Mouse (Mus musculus): ENCODE data around the gene Acp1.

The Acp1 gene

DNA sequence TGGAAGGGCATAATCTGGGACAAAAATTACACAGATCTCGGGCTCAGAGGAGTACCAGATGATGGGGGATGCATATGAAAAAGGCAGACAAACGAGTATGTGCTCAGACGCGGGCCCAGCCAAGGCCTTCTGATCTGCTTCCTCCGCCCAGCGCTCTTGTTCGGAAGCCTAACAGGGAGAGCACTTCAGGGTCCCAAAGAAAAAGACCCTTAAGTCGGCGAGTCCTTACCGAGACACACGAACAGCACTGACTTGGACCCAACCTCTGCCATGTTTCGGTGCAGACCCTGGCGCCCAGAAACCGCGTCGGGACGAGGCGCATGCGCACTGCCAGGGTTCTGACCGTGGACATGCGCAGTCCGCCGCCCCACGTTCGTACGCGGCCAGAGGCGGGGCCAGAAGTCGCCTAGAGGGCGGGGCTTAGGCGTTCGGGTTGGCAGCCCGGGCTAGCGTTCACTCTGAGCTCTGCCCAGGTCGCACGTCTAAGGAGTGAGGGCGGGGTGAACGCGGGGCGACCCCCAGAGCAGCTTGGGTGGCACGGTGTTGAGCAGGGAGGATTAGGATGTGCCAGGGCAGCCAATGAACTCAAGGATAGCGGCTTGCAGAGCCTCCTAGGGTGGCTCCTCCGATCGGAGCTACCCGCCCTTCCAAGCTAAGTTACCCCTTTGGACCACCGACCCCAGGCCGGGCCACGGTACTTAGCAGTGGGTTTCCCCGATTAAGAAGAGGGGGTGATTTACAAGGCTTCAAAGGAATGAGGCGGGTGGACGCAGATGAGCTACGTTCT lies at the start of gene Acp1, which contains the start of gene Sh3yl1:
Gene Acp1, minus strand, starts transcription at position 329 of the 787 bp plus-strand sequence.
Gene Sh3yl1, plus strand, starts transcription at position 408 of the 787 bp plus-strand sequence.
- DNase-seq (ENCODE audit: low read depth), result peak; percentile 70

DNA sequence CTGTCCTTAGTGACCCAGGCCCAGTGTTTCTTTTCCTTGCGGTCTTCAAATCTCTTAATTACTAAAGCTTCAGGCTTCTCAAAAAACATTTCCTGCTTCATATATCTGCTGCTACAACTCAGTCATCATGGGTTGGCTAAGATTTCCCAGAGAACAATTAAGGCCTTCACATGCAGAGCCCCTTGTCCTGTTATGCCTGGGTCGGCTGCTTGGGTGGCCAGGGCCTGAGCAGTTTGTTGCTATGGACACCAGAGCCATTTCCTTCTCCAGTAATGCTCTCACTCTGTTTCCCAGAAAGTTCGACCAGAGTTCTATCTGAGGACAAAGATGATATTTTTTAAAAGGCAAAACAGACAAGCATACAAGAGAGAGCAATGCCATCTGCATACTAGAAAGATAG lies 32.8 kb upstream of the Acp1 start:
- no peak for DNase-seq (ENCODE audit: low read depth)

DNA sequence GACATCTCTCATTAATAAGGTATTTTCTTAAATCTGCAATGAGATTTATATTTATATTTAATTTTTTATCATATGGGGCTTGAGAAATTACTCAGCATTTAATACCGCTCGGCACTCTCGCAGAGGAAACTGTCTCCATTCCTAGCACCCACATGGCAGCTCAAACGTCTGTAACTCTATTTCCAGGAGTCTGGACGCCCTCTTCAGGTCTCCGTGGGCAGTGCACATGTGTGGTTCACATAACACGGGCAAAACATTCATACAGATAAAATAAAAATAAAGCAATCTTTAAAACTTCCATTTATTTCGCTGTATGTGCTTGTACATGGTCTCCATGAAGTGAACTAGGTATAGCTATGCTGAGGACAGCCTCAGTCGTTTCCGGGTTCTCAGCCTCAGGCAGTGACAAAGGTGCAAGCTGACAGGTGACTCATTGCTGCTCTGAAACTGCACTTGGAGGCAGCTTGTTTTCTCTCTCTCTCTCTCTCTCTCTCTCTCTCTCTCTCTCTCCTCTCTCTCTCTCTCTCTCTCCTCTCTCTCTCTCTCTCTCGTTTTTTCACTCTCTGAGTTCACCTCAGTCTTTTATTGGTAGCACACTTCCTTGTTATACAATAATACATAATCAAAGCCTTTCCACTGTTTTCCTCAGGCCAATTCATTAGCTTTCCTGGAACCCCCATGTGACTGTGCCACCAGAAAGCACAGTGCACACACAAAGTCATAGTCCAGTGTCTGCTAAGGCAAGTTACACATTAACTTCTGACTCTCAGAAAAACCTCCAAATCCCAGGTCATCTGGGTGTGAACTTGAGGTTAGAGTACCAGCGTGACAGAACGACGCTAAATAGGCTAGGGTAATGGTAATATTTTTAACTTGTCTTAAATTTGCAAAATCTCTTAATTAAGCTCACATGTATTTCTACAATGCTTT lies 31.9 kb upstream of the Acp1 start:
- DNase-seq (ENCODE audit: low read depth), result no peak

DNA sequence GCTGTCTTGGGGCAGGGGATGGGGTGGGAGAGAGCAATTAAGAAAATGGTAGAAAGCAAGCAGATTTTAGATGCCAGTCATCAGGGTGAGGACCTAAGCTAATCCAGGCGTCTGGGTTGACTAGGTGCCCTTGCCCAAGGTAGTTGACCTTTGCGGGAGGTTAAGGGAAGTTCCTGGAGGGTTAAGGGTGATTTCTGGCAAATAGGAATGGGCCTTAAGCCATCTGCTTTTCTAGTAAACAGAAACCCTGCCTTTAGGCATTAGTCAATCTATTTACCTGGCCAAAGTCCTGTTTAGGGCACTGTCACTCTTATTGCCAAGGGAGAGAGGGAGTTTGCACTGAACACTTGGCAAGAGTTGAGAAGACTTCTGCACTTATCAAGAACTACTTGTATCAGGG lies 25.5 kb upstream of the Acp1 start:
- no peak for DNase-seq (ENCODE audit: low read depth)

DNA sequence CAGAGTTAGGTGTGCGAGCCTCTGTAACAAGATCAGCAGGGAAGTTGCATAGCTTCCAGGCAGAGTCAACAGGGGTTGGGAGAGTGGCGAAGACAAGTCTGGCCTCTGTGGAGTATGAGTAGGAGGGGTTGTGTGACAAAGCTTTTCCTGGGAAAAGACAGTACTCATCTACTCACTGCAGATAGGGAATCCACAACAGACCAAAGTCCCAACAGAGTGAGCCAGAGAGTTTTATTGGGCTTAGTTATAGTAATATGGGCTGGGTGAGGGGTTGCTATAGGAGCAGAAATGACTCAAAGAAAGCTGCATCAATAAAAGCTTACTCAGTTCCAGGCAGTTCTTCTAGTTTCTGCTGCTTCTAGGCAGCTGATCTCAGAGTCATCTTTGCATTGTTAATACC lies 21.9 kb upstream of the Acp1 start:
- no peak for DNase-seq (ENCODE audit: low read depth)

DNA sequence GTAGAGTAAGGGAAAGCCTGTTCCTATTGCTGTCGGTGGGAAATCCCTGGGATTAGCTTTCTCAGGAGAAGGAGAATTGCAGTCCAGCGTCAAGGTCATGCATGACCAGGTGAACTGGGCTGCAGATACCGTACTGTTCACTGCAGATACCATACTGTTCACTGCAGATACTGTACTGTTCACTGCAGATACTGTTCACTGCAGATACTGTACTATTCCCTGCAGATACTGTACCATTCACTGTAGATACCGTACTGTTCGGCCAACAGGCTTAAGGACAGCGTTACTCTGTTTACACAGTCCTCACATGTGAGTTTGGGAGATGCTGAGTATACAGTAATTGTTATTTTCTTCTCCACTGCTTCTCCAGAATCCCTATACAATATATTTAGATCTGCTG lies 16.8 kb upstream of the Acp1 start:
- no peak for DNase-seq (ENCODE audit: low read depth)

DNA sequence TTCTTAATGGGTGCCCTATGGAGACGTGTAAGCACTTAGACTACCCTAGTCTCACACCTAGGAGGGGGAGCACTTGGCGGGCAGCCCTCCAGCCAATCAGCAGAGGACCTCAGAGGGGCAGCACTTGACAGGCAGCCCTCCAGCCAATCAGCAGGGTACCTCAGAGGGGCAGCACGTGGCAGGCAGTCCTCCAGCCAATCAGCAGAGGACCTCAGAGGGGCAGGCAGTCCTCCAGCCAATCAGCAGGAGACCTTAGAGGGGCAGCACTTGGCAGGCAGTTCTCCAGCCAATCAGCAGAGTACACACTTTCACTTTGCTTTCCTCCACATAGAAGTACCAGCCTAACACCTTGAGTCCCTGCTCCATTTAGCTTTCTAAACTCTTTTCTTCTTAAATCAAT lies 11.0 kb upstream of the Acp1 start:
- DNase-seq (ENCODE audit: low read depth), result no peak

DNA sequence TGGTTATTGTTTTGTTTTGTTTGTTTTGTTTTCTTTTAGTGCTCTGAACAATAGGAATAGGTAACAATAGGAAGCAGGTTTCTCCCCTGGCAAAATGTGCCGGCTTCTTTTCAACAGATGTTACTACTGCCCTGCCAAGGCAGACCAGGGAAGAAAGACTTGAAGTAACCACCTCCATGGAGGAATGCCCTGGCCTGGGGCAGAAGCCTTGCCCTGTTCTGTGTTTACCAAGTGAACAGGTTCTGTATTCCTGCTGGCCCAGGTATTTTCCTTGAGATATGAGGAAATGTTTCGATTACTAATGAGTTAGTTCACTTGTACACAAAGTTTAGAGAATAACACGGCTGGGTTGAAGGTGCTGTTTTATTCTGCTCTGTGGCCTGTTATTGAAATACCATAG lies 1.5 kb upstream of the Acp1 start:
- DNase-seq (ENCODE audit: low read depth), result no peak

DNA sequence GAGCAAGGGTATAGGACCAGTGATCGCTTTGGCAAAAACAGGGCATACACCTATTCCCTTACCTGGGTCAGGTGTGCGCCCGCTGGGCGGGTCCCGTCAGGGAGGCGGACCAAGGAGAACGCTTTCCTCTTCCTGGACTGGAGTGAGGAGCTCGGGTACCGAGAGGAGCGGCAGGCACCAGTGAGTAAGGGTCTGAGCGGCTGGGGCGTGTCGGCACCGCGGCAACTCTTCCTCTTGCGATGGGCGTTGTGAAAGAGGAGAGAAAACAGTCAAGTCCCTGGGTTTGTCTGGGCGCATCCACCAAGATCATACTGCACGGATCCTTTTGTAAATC lies 626 bp upstream of the Acp1 start:
- DNase-seq (ENCODE audit: low read depth), result no peak

DNA sequence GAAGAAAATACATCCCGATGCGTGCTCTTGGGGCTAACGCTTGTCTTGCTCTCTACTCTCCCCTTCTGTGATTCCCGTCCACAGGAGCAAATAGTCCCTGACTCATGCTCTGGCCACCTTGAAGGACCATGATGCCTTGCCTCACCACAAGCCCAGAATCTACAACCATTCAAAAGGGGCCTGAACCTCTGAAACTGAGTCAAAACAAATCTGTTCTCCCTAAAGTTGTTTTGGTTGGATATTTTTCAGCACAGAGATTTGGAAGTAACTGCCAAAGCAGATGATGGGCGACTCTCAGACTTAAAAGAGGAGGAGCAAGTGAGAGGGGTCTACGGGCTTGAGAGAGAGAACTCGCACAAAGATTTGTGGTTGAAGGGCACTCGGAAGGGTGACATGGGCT lies 529 bp downstream of the Acp1 start:
- peak; percentile 40 for DNase-seq (ENCODE audit: low read depth)

DNA sequence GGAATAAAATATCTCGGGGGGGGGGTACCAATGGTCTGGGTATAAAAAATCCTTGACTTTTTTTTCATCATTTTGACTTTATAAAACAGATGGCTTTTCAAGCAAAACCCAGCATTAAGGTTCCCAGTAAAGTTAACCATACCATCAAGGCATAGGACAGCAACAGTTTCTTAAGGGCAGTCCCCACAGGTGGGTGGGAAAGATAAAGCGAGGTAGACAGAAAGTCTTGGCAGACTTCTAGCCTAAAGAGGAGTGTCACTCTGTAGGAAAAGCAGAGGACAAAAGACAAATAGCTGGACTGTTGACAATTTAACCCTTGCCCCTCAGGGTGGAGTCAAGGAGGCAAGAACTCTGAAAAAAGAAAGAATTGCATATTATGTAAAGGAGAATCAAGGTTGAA lies 1.5 kb downstream of the Acp1 start:
- no peak for DNase-seq (ENCODE audit: low read depth)

DNA sequence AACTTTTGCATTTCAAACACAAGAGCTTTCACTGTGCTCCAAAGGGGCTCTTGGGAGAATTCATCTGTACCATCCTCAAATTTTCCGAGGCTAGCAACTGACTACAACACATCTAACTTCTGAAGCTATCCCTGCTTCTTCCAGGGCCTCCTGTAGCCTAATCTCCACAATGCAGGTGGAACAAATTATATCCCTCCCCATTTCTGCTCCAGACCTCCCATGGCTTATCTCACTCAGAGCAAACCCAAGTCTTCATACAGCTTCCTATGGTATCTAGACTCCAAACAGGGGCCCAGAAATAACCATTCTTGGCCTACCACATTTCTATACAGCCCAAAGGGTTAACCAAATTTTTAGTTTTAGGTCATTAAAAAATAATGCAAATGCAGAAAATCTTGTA lies 2.7 kb downstream of the Acp1 start:
- DNase-seq (ENCODE audit: low read depth), result no peak

DNA sequence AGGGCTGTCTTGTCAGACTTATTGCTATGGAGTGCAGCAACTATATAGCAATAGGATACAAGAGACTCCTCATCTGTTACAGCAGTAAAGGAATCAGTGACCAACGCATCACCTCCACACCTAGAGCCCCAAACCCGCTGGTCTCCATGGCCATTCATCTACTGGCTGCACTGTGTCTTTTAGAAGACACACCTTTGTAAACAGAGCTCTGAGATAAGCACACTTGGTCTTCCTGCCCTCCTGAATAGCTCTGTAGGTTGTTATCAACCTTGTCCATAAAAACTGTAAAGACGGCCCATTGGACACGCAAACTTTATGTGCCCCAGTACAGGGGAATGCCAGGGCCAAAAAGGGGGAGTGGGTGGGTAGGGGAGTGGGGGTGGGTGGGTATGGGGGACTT lies 14.3 kb downstream of the Acp1 start:
- DNase-seq (ENCODE audit: low read depth), result no peak

DNA sequence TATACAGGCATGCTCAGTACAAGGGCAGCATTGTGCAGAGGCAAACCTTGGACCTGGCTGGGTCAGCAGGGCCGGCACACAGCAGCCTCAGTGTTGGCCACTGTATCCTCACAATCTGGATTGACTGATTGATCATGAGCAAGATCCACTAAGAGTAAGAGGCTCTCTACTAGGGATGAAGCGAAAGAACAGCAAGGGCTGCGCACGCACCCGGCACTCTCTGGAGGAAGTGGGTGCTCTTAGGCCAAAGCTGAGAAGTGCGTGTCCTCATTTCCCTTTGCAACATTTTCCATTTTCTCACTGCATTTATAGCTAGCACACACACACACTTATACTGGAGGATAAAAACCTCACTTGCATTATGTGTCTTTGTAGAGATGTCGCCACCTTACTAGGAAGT lies 20.0 kb downstream of the Acp1 start:
- DNase-seq (ENCODE audit: low read depth), result no peak

DNA sequence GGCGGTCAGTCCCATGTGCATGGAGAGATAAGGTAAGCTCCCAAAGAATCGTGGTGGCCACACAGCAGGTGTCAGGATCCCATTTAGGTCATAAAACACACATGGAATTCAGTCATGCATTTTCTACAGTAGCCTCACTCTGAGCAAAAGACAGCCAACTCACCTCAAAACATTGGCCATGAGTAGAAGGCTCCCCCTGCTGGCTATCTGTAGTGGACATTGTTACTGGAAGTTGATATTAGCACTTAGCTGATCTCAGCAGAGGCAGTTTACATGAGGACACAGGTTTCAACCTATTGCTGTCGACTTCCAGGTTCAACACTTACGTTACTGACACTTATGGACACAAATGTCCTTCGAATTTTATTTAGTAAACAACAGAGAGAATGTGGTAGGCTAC lies 21.3 kb downstream of the Acp1 start:
- peak; percentile 24 for DNase-seq (ENCODE audit: low read depth)

DNA sequence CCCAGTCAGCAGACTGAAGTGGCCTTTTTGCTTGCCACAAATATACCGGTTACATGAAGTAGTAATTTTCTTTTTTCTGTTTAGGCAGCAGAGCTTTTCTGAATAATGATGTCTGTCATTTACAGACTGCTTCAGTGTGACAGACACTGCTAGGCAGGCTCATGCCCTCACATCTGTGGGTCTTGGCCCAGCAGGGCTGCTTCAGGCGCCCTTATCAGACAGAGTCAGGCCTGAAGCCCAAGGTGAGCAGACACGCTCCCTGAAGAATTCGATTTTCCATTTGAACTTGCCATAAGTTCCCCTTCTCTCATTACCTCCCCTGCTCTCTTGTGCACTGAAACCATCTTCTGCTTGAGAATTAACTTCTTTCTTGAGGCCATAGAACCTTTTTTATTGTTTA lies 23.4 kb downstream of the Acp1 start:
- DNase-seq (ENCODE audit: low read depth), result no peak

DNA sequence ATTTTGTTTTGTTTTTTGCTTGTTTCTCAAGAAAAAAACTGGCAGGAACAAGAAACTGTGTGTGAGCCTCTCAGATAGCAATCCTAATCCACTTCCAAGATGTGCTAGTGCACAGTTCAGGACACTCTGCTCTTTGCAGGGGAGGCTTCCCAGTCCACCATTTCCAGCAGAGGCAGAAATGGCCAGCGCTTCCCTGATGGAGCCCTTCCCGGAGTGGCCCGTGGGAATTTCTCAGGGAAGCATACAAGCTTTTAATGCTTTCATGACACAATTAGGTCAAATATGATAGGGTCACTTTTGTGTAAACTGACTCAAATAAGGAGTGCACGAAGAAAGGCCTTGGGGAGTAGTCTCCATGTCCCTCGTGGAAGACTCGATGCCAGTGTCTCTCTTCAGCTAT lies 25.5 kb downstream of the Acp1 start:
- DNase-seq (ENCODE audit: low read depth), result no peak

DNA sequence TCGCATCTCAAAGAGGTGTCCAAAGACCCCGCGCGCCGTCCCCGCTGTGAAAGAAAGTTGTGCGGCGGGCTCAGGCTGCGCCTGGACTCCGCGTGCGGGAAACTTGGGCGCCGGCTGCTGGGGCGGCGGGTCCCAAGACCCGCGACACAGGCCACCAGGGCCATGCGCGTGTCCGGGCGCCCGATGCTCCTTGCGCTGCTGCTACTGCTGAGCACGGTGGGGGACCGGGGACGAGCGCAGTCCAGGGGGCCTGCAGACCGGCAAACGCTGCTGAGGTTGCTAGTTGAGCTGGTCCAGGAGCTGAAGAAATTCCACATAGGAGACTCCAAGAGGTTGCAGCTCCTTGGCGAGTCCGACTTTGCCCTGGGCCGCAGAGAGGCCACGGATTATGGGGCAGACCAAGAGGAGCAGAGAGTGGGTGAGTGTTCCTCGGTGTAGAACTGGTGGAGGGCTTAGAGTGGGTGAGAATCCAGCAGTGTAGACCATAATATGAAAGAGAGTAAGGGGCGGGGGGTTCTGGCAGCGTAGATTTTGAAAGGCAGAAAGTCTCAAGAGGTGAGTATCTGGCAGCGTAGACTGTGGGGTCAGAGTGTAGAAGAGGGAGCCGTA lies 26.7 kb downstream of the Acp1 start:
- DNase-seq (ENCODE audit: low read depth), result no peak

DNA sequence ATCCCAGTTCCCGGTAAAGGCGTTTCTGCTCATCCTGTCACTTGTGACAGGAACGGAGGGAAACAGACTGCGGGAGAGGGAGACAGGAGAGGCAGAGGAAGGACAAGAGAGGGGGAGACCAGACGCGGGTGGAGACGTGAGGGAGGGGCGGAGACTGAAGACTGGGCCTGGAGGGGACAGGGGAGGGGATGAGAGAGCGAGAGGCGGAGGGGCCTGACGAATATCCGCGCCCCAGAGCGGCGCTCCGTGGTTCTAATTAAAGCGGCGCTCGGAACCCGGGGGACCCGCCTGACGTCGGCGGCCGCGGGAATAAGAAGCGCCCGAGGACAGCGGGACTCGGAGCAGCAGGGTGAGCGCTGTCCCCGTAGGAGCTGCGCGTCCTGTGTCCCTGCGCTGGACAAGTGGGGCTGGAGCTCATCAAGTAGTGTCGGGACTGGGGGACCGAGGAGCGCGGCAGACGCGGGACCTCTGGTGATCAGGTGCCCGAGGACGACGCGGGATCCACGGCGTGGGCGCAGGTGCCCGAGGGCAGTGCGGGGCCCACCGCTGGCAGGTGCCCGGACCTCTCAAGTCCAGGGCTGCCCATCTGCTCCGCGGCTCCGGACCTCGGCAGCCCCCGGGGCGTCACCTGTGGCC lies 27.3 kb downstream of the Acp1 start, which contains the start of gene Alkal2:
Gene Alkal2, plus strand, starts transcription at position 337 of the 636 bp plus-strand sequence.
- DNase-seq (ENCODE audit: low read depth), result no peak

DNA sequence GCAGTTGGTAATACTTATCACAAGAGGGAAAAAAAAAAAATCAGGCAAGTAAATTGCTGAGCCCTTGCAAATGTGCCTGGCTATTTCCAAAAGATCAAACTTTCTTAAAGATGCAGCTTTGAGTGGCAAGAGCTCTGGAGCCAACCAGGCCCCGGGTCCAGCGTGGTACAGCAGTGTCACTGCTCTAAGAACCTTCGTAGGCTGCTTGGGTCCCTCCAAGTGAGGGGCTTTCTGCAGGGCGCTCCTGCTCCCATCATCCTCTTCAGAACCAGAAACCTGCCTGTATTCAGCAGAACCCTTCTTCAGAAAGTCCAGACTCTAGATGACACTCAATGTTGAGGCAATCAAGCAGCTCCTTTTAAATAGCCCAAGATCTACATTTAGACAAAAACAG lies 27.8 kb downstream of the Acp1 start:
- DNase-seq (ENCODE audit: low read depth), result no peak

DNA sequence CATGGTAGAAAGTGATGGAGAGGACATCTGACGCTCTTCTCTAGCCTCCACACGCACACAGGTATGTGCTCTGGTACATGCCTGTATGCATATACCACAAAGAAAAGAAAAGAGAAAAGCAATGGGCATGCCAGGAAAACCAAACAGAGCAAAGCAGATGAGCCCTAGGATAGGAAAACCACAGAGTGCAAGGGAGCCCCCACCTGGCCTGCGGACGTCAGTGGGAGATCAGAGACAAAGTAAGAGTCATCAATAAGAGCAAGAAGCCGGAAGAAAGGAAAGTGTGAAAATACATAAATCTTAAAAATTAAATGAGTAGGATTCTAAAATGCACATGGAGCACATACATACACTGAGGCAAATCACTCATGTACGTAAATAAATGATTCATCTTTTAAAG lies 31.9 kb downstream of the Acp1 start:
- DNase-seq (ENCODE audit: low read depth), result no peak

DNA sequence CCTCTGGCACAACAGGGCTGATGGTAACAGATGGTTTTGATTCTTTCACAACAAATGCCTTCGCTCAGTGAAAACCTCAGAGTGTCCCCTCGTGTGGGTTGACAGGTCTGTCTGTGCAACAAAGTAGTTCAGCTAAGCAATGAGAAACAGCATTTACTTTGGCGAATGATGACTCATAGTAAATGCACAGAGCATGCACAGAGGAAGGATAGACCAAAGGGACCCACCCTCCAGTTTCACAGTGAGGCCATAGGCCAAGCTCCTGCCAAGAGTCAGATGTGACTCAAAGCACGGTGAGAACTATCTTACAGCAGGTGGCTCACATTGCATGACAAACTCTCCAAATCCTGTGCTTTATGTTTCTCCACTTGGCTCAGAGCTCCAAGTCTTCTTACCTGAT lies 45.6 kb downstream of the Acp1 start:
- DNase-seq (ENCODE audit: low read depth), result no peak
